Mouse (Mus musculus) limb, embryonic 11.5 days (tissue): Measurements from ENCODE around the gene Serpina12. TPM values are rescaled to one million over a fixed set of nuclear protein-coding genes. Genes with fewer than 3 reads are reported as not detected.
A peak's percentile ranks its signal among the peaks of the same experiment; 100 is the strongest.

Experiments used
- ATAC-seq: fragments of 200-750 bp; cut with Nextera tagmentation; 2 replicates; pipeline ENCODE4 v1.8.0; 2017; ENCODE audit warnings: low read depth; ENCODE audit not compliant: insufficient number of reproducible peaks, low FRiP score, low TSS enrichment
- DNase-seq: peaks from one replicate; pipeline ENCODE4 v3.0.0-alpha.2; 2015; ENCODE audit warnings: low spot score
- H3K27ac ChIP-seq: fragments of 300-500 bp; sonication (generic); replicated peaks from 2 replicates; pipeline ENCODE4 v1.5.1; 2014; ENCODE audit warnings: low read depth, mild to moderate bottlenecking, low read length
- H3K27me3 ChIP-seq: fragments of 300-500 bp; sonication (generic); 2 replicates; pipeline ENCODE4 v1.6.1; 2014; ENCODE audit warnings: mild to moderate bottlenecking, low read length, mixed read lengths; ENCODE audit not compliant: control insufficient read depth, insufficient read depth
- H3K36me3 ChIP-seq: fragments of 300-500 bp; sonication (generic); 2 replicates; pipeline ENCODE4 v1.6.1; 2014; ENCODE audit warnings: mild to moderate bottlenecking, low read length, moderate library complexity, mixed read lengths; ENCODE audit not compliant: control insufficient read depth, insufficient read depth
- H3K4me1 ChIP-seq: fragments of 300-500 bp; sonication (generic); 2 replicates; pipeline ENCODE4 v1.6.1; 2014; ENCODE audit warnings: low read length, mixed read lengths; ENCODE audit not compliant: control insufficient read depth, insufficient read depth
- H3K4me2 ChIP-seq: fragments of 300-500 bp; sonication (generic); 2 replicates; pipeline ENCODE4 v1.6.1; 2014; ENCODE audit warnings: low read depth, mild to moderate bottlenecking, moderate library complexity; ENCODE audit not compliant: severe bottlenecking
- H3K4me3 ChIP-seq: fragments of 300-500 bp; sonication (generic); 2 replicates; pipeline ENCODE4 v1.5.1; 2014; ENCODE audit warnings: low read depth, low read length
- H3K9ac ChIP-seq: fragments of 300-500 bp; sonication (generic); 2 replicates; pipeline ENCODE4 v1.6.1; 2014; ENCODE audit warnings: mild to moderate bottlenecking, low read length
- H3K9me3 ChIP-seq: fragments of 300-500 bp; sonication (generic); 2 replicates; pipeline ENCODE4 v1.6.1; 2016; ENCODE audit warnings: low read length; ENCODE audit not compliant: control insufficient read depth
- WGBS: fragments of 180-500 bp; shearing (Covaris S2); extraction: QIAGEN DNeasy Blood & Tissue Kit; methylation state at CpG from one replicate; pipeline ENCODE4 v1.1.7; 2014; 5-methylcytosine and 5-hydroxymethylcytosine counted together
- polyA plus RNA-seq: library from polyadenylated mRNA; unstranded; fragments of >200 nt; fragmentation: Nextera tagmentation; extraction: Ambion mirVana; gene quantifications from 2 replicates; pipeline ENCODE4 v1.2.1, GENCODE M21; 2014

The Serpina12 gene
- polyA plus RNA-seq, 1 experiment from 2014 or later = not detected

GRCm38 (mm10) chr12:103985868-103986267, 58.4 kb downstream of the Serpina12 start:
- no peak overlapping the region for H3K27ac ChIP-seq
- no peaks in the 10 kb centered on the region for H3K9me3 ChIP-seq
- H3K36me3 ChIP-seq = no peaks in the 10 kb centered on the region
- no peak overlapping the region for H3K4me2 ChIP-seq
- 70% methylated on average over 5 of the region's 5 CpGs for WGBS
- H3K4me3 ChIP-seq = no peak overlapping the region
- H3K4me1 ChIP-seq = no peaks in the 10 kb centered on the region
- H3K27me3 ChIP-seq = no peaks in the 10 kb centered on the region
- no peak for ATAC-seq
- DNase-seq = no peak
- H3K9ac ChIP-seq = no peak overlapping the region

GRCm38 (mm10) chr12:103984935-103985334, 59.3 kb downstream of the Serpina12 start:
- Histone ChIP-seq H3K36me3 (no peaks in the 10 kb centered on the region), H3K9ac (no peak overlapping the region), H3K27me3 (no peaks in the 10 kb centered on the region), H3K9me3 (no peaks in the 10 kb centered on the region), H3K4me3 (no peak overlapping the region), H3K27ac (no peak overlapping the region), H3K4me1 (no peaks in the 10 kb centered on the region), H3K4me2 (no peak overlapping the region)
- WGBS = 70% methylated on average over 4 of the region's 4 CpGs
- DNase-seq (peak; percentile 72), ATAC-seq (no peak)

- DNase-seq (no peak), ATAC-seq (no peak)
- no peak overlapping the region for H3K4me3 ChIP-seq
- H3K36me3 ChIP-seq = no peaks in the 10 kb centered on the region
- H3K9ac ChIP-seq = no peak overlapping the region
- H3K9me3 ChIP-seq = no peaks in the 10 kb centered on the region
- no peaks in the 10 kb centered on the region for H3K27me3 ChIP-seq
- no peak overlapping the region for H3K4me2 ChIP-seq
- WGBS = 75% methylated on average over 7 of the region's 7 CpGs
- no peak overlapping the region for H3K27ac ChIP-seq
- H3K4me1 ChIP-seq = no peaks in the 10 kb centered on the region
Observed at GRCm38 (mm10) chr12:103981646-103982360, 62.4 kb downstream of the Serpina12 start.

Other genes starting within 250 kb of the Serpina12 start
- gene Serpina1b, start 214.1 kb downstream of the Serpina12 start, polyA plus RNA-seq = 0.25 TPM in 1 of 2 replicates, not detected in the other
- gene Serpina1a, start 180.9 kb downstream of the Serpina12 start, polyA plus RNA-seq = not detected in 2 replicates
- not detected in 2 replicates for gene Serpina1c, start 139.6 kb downstream of the Serpina12 start, polyA plus RNA-seq
- not detected in 2 replicates for gene Serpina1e, start 85.5 kb downstream of the Serpina12 start, polyA plus RNA-seq
- not detected in 2 replicates for gene Serpina11, start 54.5 kb downstream of the Serpina12 start, polyA plus RNA-seq
- gene Serpina9, start 30.7 kb downstream of the Serpina12 start, polyA plus RNA-seq = not detected in 2 replicates
- gene Serpina5, start 56.7 kb upstream of the Serpina12 start, polyA plus RNA-seq = not detected in 2 replicates
- gene Serpina3a, start 68.3 kb upstream of the Serpina12 start, polyA plus RNA-seq = not detected in 2 replicates
- gene Serpina3b, start 83.6 kb upstream of the Serpina12 start, polyA plus RNA-seq = not detected in 2 replicates
- gene Serpina3c, start 109.4 kb upstream of the Serpina12 start, polyA plus RNA-seq = not detected in 2 replicates
- gene Serpina3f, start 170.1 kb upstream of the Serpina12 start, polyA plus RNA-seq = not detected in 2 replicates
- gene Serpina3g, start 191.8 kb upstream of the Serpina12 start, polyA plus RNA-seq = 0.33 and 0.35 TPM in 2 replicates
- 0.18 TPM in 1 of 2 replicates, not detected in the other for gene Serpina3i, start 218.7 kb upstream of the Serpina12 start, polyA plus RNA-seq